Mouse (Mus musculus) liver, embryonic 15.5 days (tissue): ENCODE data around the gene Gpr137c. TPM values are rescaled to one million over a fixed set of nuclear protein-coding genes. Genes with fewer than 3 reads are reported as not detected.

Experiments
- ATAC-seq: fragments of 200-750 bp; cut with Nextera tagmentation; 2 replicates; pipeline ENCODE4 v1.8.0; 2017; ENCODE audit warnings: moderate number of reproducible peaks, mild to moderate bottlenecking, moderate library complexity; ENCODE audit not compliant: insufficient read depth
- H3K27ac ChIP-seq: fragments of 300-500 bp; sonication (generic); replicated peaks from 2 replicates; pipeline ENCODE4 v1.5.1; 2015; ENCODE audit warnings: mild to moderate bottlenecking, inconsistent platforms
- H3K27me3 ChIP-seq: fragments of 300-500 bp; sonication (generic); 2 replicates; pipeline ENCODE4 v1.6.1; 2015; ENCODE audit warnings: mild to moderate bottlenecking, inconsistent platforms
- H3K36me3 ChIP-seq: fragments of 300-500 bp; sonication (generic); replicated peaks from 2 replicates; pipeline ENCODE4 v1.6.1; 2015; ENCODE audit warnings: moderate library complexity, mild to moderate bottlenecking, inconsistent platforms
- H3K4me1 ChIP-seq: fragments of 300-500 bp; sonication (generic); replicated peaks from 2 replicates; pipeline ENCODE4 v1.6.1; 2015; ENCODE audit warnings: inconsistent platforms
- H3K4me2 ChIP-seq: fragments of 300-500 bp; sonication (generic); 2 replicates; pipeline ENCODE4 v1.6.1; 2015; ENCODE audit warnings: moderate library complexity, mild to moderate bottlenecking, inconsistent platforms
- H3K4me3 ChIP-seq: fragments of 300-500 bp; sonication (generic); replicated peaks from 2 replicates; pipeline ENCODE4 v1.5.1; 2015; ENCODE audit warnings: mild to moderate bottlenecking, inconsistent platforms
- H3K9ac ChIP-seq: fragments of 300-500 bp; sonication (generic); 2 replicates; pipeline ENCODE4 v1.6.1; 2015; ENCODE audit warnings: moderate library complexity, mild to moderate bottlenecking, inconsistent platforms
- H3K9me3 ChIP-seq: fragments of 300-500 bp; sonication (generic); replicated peaks from 2 replicates; pipeline ENCODE4 v1.6.1; 2016; ENCODE audit warnings: inconsistent platforms
- WGBS: fragments of 180-500 bp; shearing (Covaris S2); methylation state at CpG from one replicate; pipeline ENCODE4 v1.1.7; 2015; ENCODE audit warnings: mixed read lengths; ENCODE audit not compliant: insufficient replicate concordance; 5-methylcytosine and 5-hydroxymethylcytosine counted together
- polyA plus RNA-seq: library from polyadenylated mRNA; unstranded; fragments of >200 nt; fragmentation: Nextera tagmentation; extraction: Ambion mirVana; gene quantifications from 2 replicates; pipeline ENCODE4 v1.2.1, GENCODE M21; 2015

Gpr137c gene
- polyA plus RNA-seq, 1 experiment from 2014 or later: 0.24 TPM

- 0 out of 2 replicates have a peak overlapping the region, but pooled peaks have one; percentile 25 for H3K9ac ChIP-seq
- ATAC-seq: no peak; the same call in 1 of the 2 replicates
- peaks cover 67% of the 10 kb centered on the region for H3K4me1 ChIP-seq
- H3K4me3 ChIP-seq: 0 out of 2 replicates have a peak overlapping the region, but pooled peaks have one; percentile 9
- no peaks in the 10 kb centered on the region for H3K27me3 ChIP-seq
- H3K27ac ChIP-seq: peak overlapping the region; percentile 84
- H3K36me3 ChIP-seq: no peaks in the 10 kb centered on the region
- WGBS: 14% methylated on average over 5 of the region's 5 CpGs
- H3K4me2 ChIP-seq: peak overlapping the region; percentile 57
- no peaks in the 10 kb centered on the region for H3K9me3 ChIP-seq
These were observed 102.1 kb downstream of the Gpr137c start for GRCm38 (mm10) chr14:45321622-45322021.

- Histone ChIP-seq H3K27ac (peak overlapping the region; percentile 84; the same call in 1 of the 2 replicates), H3K36me3 (no peaks in the 10 kb centered on the region), H3K4me2 (peak overlapping the region; percentile 57; the same call in 1 of the 2 replicates), H3K9ac (no peak overlapping the region), H3K4me3 (no peak overlapping the region), H3K4me1 (peaks cover 61% of the 10 kb centered on the region), H3K27me3 (no peaks in the 10 kb centered on the region), H3K9me3 (no peaks in the 10 kb centered on the region)
- ATAC-seq: no peak
- WGBS: 70% methylated on average over 2 of the region's 2 CpGs
These were observed 102.9 kb downstream of the Gpr137c start for GRCm38 (mm10) chr14:45322450-45322849.

- H3K27me3 ChIP-seq: no peaks in the 10 kb centered on the region
- H3K9ac ChIP-seq: no peak overlapping the region
- 79% methylated on average over 3 of the region's 3 CpGs for WGBS
- H3K9me3 ChIP-seq: no peaks in the 10 kb centered on the region
- H3K4me3 ChIP-seq: no peak overlapping the region
- H3K4me2 ChIP-seq: no peak overlapping the region
- peaks cover 63% of the 10 kb centered on the region for H3K4me1 ChIP-seq
- H3K27ac ChIP-seq: 0 out of 2 replicates have a peak overlapping the region, but pooled peaks have one; percentile 84
- ATAC-seq: no peak
- no peaks in the 10 kb centered on the region for H3K36me3 ChIP-seq
These were observed 103.8 kb downstream of the Gpr137c start for GRCm38 (mm10) chr14:45323320-45323719.

- Histone ChIP-seq H3K9me3 (no peaks in the 10 kb centered on the region), H3K4me2 (no peak overlapping the region), H3K4me3 (no peak overlapping the region), H3K27ac (peak overlapping the region; percentile 9), H3K9ac (no peak overlapping the region), H3K27me3 (no peaks in the 10 kb centered on the region), H3K36me3 (no peaks in the 10 kb centered on the region), H3K4me1 (peaks cover 56% of the 10 kb centered on the region)
- ATAC-seq: no peak
These were observed 106.0 kb downstream of the Gpr137c start for GRCm38 (mm10) chr14:45325471-45325870.

GRCm38 (mm10) chr14:45328072-45328713, 108.7 kb downstream of the Gpr137c start:
- 56% methylated on average over 4 of the region's 4 CpGs for WGBS
- H3K27me3 ChIP-seq: no peaks in the 10 kb centered on the region
- H3K9me3 ChIP-seq: no peaks in the 10 kb centered on the region

GRCm38 (mm10) chr14:45329018-45329588, 109.6 kb downstream of the Gpr137c start:
- no peaks in the 10 kb centered on the region for H3K27me3 ChIP-seq
- peaks cover 31% of the 10 kb centered on the region for H3K4me1 ChIP-seq
- H3K4me3 ChIP-seq: peak overlapping the region; percentile 98
- WGBS: 8% methylated on average over 8 of the region's 8 CpGs
- peak overlapping the region; percentile 77 for H3K4me2 ChIP-seq
- peak overlapping the region; percentile 53 for H3K9ac ChIP-seq
- H3K36me3 ChIP-seq: peaks cover 28% of the 10 kb centered on the region
- ATAC-seq: peak; percentile 1; the same call in 1 of the 2 replicates
- H3K27ac ChIP-seq: peak overlapping the region; percentile 98
- H3K9me3 ChIP-seq: no peaks in the 10 kb centered on the region

More at GRCm38 (mm10) chr14:45328072-45328713, 108.7 kb downstream of the Gpr137c start:
- Histone ChIP-seq H3K9ac (no peak overlapping the region), H3K27ac (no peak overlapping the region), H3K4me2 (no peak overlapping the region), H3K36me3 (peaks cover 21% of the 10 kb centered on the region), H3K4me3 (no peak overlapping the region), H3K4me1 (peaks cover 37% of the 10 kb centered on the region)
- no peak for ATAC-seq

- Histone ChIP-seq H3K4me2 (peak within 1 kb of the TSS; percentile 77), H3K9me3 (no peaks in the 10 kb centered on the region), H3K36me3 (peaks cover 32% of the 10 kb centered on the region), H3K27ac (peak within 1 kb of the TSS; percentile 98), H3K4me1 (peaks cover 31% of the 10 kb centered on the region), H3K4me3 (peak within 1 kb of the TSS; percentile 98), H3K9ac (peak within 1 kb of the TSS; percentile 95), H3K27me3 (no peaks in the 10 kb centered on the region)
- ATAC-seq: peak; percentile 92
- WGBS: under 1% methylated on average over 44 of the region's 44 CpGs
These were observed 110.2 kb downstream of the Gpr137c start, which contains the start of gene Psmc6 for GRCm38 (mm10) chr14:45329589-45330181. TSS of gene Psmc6 (plus strand) at chr14:45329788.

Other genes starting within 250 kb of the Gpr137c start
- 0.59 and 0.70 TPM in 2 replicates for gene Ptger2, start 231.5 kb upstream of the Gpr137c start, polyA plus RNA-seq
- 2.2 and 2.3 TPM in 2 replicates for gene Txndc16, start 611 bp downstream of the Gpr137c start, polyA plus RNA-seq
- gene Ero1l, start 99.1 kb downstream of the Gpr137c start, polyA plus RNA-seq: 30.3 and 37.5 TPM in 2 replicates
- gene Psmc6, start 110.1 kb downstream of the Gpr137c start, polyA plus RNA-seq: 69.2 and 84.9 TPM in 2 replicates
- 16.2 TPM in 2 replicates for gene Styx, start 131.4 kb downstream of the Gpr137c start, polyA plus RNA-seq
- 25.2 and 30.2 TPM in 2 replicates for gene Gnpnat1, start 185.2 kb downstream of the Gpr137c start, polyA plus RNA-seq